Mouse (Mus musculus) G1E (cell line): ENCODE results near the gene Tmem174.

Source experiments
- CTCF ChIP-seq: IDR thresholded peaks from 2 replicates; pipeline ENCODE4 v1.5.1; 2012; ENCODE audit warnings: low read depth, low read length, inconsistent platforms, mixed read lengths
- TAL1 ChIP-seq: conservative IDR thresholded peaks from 2 replicates; pipeline ENCODE4 v1.6.1; 2012; ENCODE audit warnings: low read depth, low read length, inconsistent platforms, mixed read lengths

GRCm38 (mm10) chr13:98683412-98683811, 46.2 kb upstream of the Tmem174 start:
- TF ChIP-seq CTCF (no peak), TAL1 (no peak)
